Comparison of ENCODE assay signal across 8 mouse cellular contexts in genomic region chr13:14629726-14630641, GRCm38 (mm10). TPM values are rescaled to one million over a fixed set of nuclear protein-coding genes. Genes with fewer than 3 reads are reported as not detected.
A peak's percentile ranks its signal among the peaks of the same experiment; 100 is the strongest.
DNase-seq lines count a peak whose midpoint lies in the region; ATAC-seq and TF ChIP-seq lines count a peak whose summit lies in the region.

Gene AW209491, plus strand, starts transcription at chr13:14630154.

- H3K36me3 ChIP-seq in C2C12 (ENCODE audit: control insufficient read depth, insufficient read depth) (peaks cover 32% of the 10 kb centered on the region), myocyte (ENCODE audit: control insufficient read depth, insufficient read depth) (peaks cover 31% of the 10 kb centered on the region)
- H3K36me3 ChIP-seq in erythroblast, embryonic 14.5 days (ENCODE audit: control insufficient read depth), result peaks cover 40% of the 10 kb centered on the region
- peaks cover 10% of the 10 kb centered on the region for H3K36me3 ChIP-seq in heart, embryonic 11.5 days (ENCODE audit: control insufficient read depth, insufficient read depth, low read length)
- H3K36me3 ChIP-seq in kidney, embryonic 16.5 days (ENCODE audit: insufficient read depth, low read length), result peaks cover 22% of the 10 kb centered on the region
- H3K36me3 ChIP-seq in liver, adult 2 months (ENCODE audit: control insufficient read depth, insufficient read depth, low read length), result peaks cover 20% of the 10 kb centered on the region
- 0 out of 2 replicates have a peak, but pooled peaks cover 5% of the 10 kb centered on the region for H3K36me3 ChIP-seq in splenic B cell, adult 2 months (ENCODE audit: control insufficient read depth, insufficient read depth, low read length, poor library complexity, severe bottlenecking)

- H3K27ac ChIP-seq in heart, embryonic 11.5 days (ENCODE audit: low read depth, low read length), result peak within 1 kb of the TSS; percentile 75
- peak within 1 kb of the TSS; percentile 86 for H3K27ac ChIP-seq in kidney, embryonic 16.5 days (ENCODE audit: low read length)
- peak within 1 kb of the TSS; percentile 43 for H3K27ac ChIP-seq in liver, adult 2 months (replicated peaks; ENCODE audit: insufficient read depth, low read depth, low read length)

- H3ac ChIP-seq in C2C12 (ENCODE audit: control insufficient read depth, insufficient read length, low read depth) (peak within 1 kb of the TSS; percentile 74), myocyte (ENCODE audit: control insufficient read depth, insufficient read length) (peak within 1 kb of the TSS; percentile 20)

- DNase-seq in brain, embryonic 14.5 days (ENCODE audit: low read depth), result peak; percentile 98
- DNase-seq in liver, adult 2 months (ENCODE audit: extremely low read depth, low read depth, low spot score), result peak; percentile 93
- DNase-seq in splenic B cell, adult 2 months (ENCODE audit: low read depth, low spot score), result peak; percentile 94

- ATAC-seq in heart, embryonic 11.5 days (replicated peaks; ENCODE audit: insufficient number of reproducible peaks, low FRiP score, low TSS enrichment), result peak; percentile 94
- peak; percentile 98 for ATAC-seq in kidney, embryonic 16.5 days (ENCODE audit: low FRiP score, low TSS enrichment)

- peak within 1 kb of the TSS; percentile 78 for H3K4me2 ChIP-seq in heart, embryonic 11.5 days
- H3K4me2 ChIP-seq in kidney, embryonic 16.5 days (replicated peaks; ENCODE audit: low read depth, low read length), result peak within 1 kb of the TSS; percentile 67
- peak within 1 kb of the TSS; percentile 76 for H3K4me2 ChIP-seq in myocyte (ENCODE audit: low read depth)

- H3K4me1 ChIP-seq in erythroblast, embryonic 14.5 days (ENCODE audit: control insufficient read depth), result peaks cover 13% of the 10 kb centered on the region
- H3K4me1 ChIP-seq in heart, embryonic 11.5 days (ENCODE audit: control insufficient read depth, insufficient read depth, low read length), result no peaks in the 10 kb centered on the region; the same call in 1 of the 2 replicates
- H3K4me1 ChIP-seq in kidney, embryonic 16.5 days (ENCODE audit: insufficient read depth, low read length), result peaks cover 13% of the 10 kb centered on the region
- no peaks in the 10 kb centered on the region; the same call in 1 of the 2 replicates for H3K4me1 ChIP-seq in liver, adult 2 months (ENCODE audit: control insufficient read depth, insufficient read depth, low read length)

- H3K9me3 ChIP-seq in erythroblast, embryonic 14.5 days (ENCODE audit: control insufficient read depth, low read length), result no peaks in the 10 kb centered on the region
- H3K9me3 ChIP-seq in heart, embryonic 11.5 days (replicated peaks; ENCODE audit: control insufficient read depth, low read length), result no peaks in the 10 kb centered on the region
- no peaks in the 10 kb centered on the region for H3K9me3 ChIP-seq in kidney, embryonic 16.5 days (ENCODE audit: low read length)

- TF ChIP-seq POLR2A in brain, embryonic 14.5 days (IDR thresholded peaks at IDR 0.05; ENCODE audit: borderline replicate concordance, extremely low read depth, insufficient read depth, insufficient read length, poor library complexity, severe bottlenecking), result peak; percentile 71; the same call in 1 of the 2 replicates
- peak; percentile 64; the same call in 1 of the 2 replicates for TF ChIP-seq POLR2A in liver, adult 2 months (IDR thresholded peaks at IDR 0.05; ENCODE audit: extremely low read depth, insufficient read depth, low read length)
- TF ChIP-seq POLR2A in myocyte (IDR thresholded peaks at IDR 0.05; ENCODE audit: insufficient read length, low read depth), result peak; percentile 90

- H3K27me3 ChIP-seq in C2C12 (ENCODE audit: control insufficient read depth, insufficient read depth, insufficient read length), result no peaks in the 10 kb centered on the region
- H3K27me3 ChIP-seq in erythroblast, embryonic 14.5 days (ENCODE audit: control insufficient read depth), result no peaks in the 10 kb centered on the region
- no peaks in the 10 kb centered on the region for H3K27me3 ChIP-seq in heart, embryonic 11.5 days (ENCODE audit: control insufficient read depth, insufficient read depth, low read length)
- H3K27me3 ChIP-seq in kidney, embryonic 16.5 days (ENCODE audit: insufficient read depth, low read length), result no peaks in the 10 kb centered on the region
- H3K27me3 ChIP-seq in liver, adult 2 months (ENCODE audit: control insufficient read depth, insufficient read depth, low read length), result no peaks in the 10 kb centered on the region
- no peaks in the 10 kb centered on the region for H3K27me3 ChIP-seq in myocyte (ENCODE audit: control insufficient read depth, insufficient read depth, insufficient read length)
- no peaks in the 10 kb centered on the region for H3K27me3 ChIP-seq in splenic B cell, adult 2 months (ENCODE audit: control insufficient read depth, insufficient read depth, low read length, poor library complexity, severe bottlenecking)

- peaks cover 13% of the 10 kb centered on the region for H3K79me2 ChIP-seq in C2C12 (ENCODE audit: control insufficient read depth, insufficient read depth)
- no peaks in the 10 kb centered on the region for H3K79me2 ChIP-seq in liver, adult 2 months (ENCODE audit: control insufficient read depth, insufficient read depth, low read length)
- H3K79me2 ChIP-seq in myocyte (ENCODE audit: control insufficient read depth, insufficient read depth), result peaks cover 11% of the 10 kb centered on the region

- WGBS in heart, embryonic 11.5 days (ENCODE audit: insufficient replicate concordance), result 1% methylated on average over 29 of the region's 29 CpGs
- whole genome bisulfite sequencing in kidney, embryonic 16.5 days, result under 1% methylated on average over 29 of the region's 29 CpGs
- under 1% methylated on average over 29 of the region's 29 CpGs for WGBS in liver, adult 2 months

- no peak for TF ChIP-seq CTCF in C2C12 (IDR thresholded peaks at IDR 0.05; ENCODE audit: control insufficient read depth, insufficient read depth, insufficient read length)
- TF ChIP-seq CTCF in brain, embryonic 14.5 days (IDR thresholded peaks at IDR 0.05; ENCODE audit: borderline replicate concordance, extremely low read depth, insufficient read depth, insufficient read length), result 0 out of 2 replicates have a peak, but pooled peaks have one; percentile 21
- TF ChIP-seq CTCF in liver, adult 2 months (IDR thresholded peaks at IDR 0.05; ENCODE audit: low read depth, low read length), result no peak

- H3K9ac ChIP-seq in heart, embryonic 11.5 days (ENCODE audit: low read depth, low read length), result peak within 1 kb of the TSS; percentile 81
- H3K9ac ChIP-seq in kidney, embryonic 16.5 days (replicated peaks; ENCODE audit: low read length), result peak within 1 kb of the TSS; percentile 80
- peak within 1 kb of the TSS; percentile 77 for H3K9ac ChIP-seq in liver, adult 2 months (ENCODE audit: low read depth, low read length)

- H3K79me3 ChIP-seq in C2C12 (ENCODE audit: low read depth), result peaks cover 2% of the 10 kb centered on the region

- peak within 1 kb of the TSS; percentile 48 for H3K4me3 ChIP-seq in C2C12 (ENCODE audit: insufficient read depth, poor library complexity, severe bottlenecking)
- H3K4me3 ChIP-seq in erythroblast, embryonic 14.5 days (replicated peaks), result peak within 1 kb of the TSS; percentile 64
- peak within 1 kb of the TSS; percentile 65 for H3K4me3 ChIP-seq in heart, embryonic 11.5 days (ENCODE audit: low read depth, low read length)
- H3K4me3 ChIP-seq in kidney, embryonic 16.5 days (ENCODE audit: low read length), result peak within 1 kb of the TSS; percentile 73
- H3K4me3 ChIP-seq in liver, adult 2 months (ENCODE audit: insufficient read depth, low read depth, low read length), result peak within 1 kb of the TSS; percentile 71
- peak within 1 kb of the TSS; percentile 85 for H3K4me3 ChIP-seq in myocyte

TF ChIP-seq in C2C12, 6 proteins besides CTCF, POLR2A, EP300 and RAD21:
- TF ChIP-seq CEBPB (IDR thresholded peaks at IDR 0.05; ENCODE audit: low read depth), result no peak
- TF ChIP-seq MYOD1 (IDR thresholded peaks at IDR 0.05; ENCODE audit: control insufficient read depth, insufficient read length, low read depth), result no peak
- no peak for TF ChIP-seq FOSL1 (IDR thresholded peaks at IDR 0.05; ENCODE audit: insufficient read depth, low read length, poor library complexity, severe bottlenecking)
- TF ChIP-seq USF1 (IDR thresholded peaks at IDR 0.05; ENCODE audit: low read depth), result no peak
- TF ChIP-seq MYOG (IDR thresholded peaks at IDR 0.05; ENCODE audit: control insufficient read depth, extremely low read depth, insufficient read length), result no peak
- TF ChIP-seq MAX (IDR thresholded peaks at IDR 0.05), result no peak

TF ChIP-seq in myocyte, 11 proteins besides CTCF, POLR2A, EP300 and RAD21:
- peak in 1 of 3 experiments; percentile 32 for TF ChIP-seq MYOG (IDR thresholded peaks at IDR 0.05; ENCODE audit: control insufficient read depth in 1 of 3, insufficient read depth in 1 of 3, insufficient read length in 2 of 3, low read depth in 2 of 3)
- TF ChIP-seq CEBPB (IDR thresholded peaks at IDR 0.05; ENCODE audit: insufficient read depth, poor library complexity, severe bottlenecking), result peak; percentile 46; the same call in 1 of the 2 replicates
- peak; percentile 99 for TF ChIP-seq POLR2AphosphoS2 (IDR thresholded peaks at IDR 0.05; ENCODE audit: insufficient read length, low read depth)
- no peak for TF ChIP-seq MYOD1 (IDR thresholded peaks at IDR 0.05; ENCODE audit: control insufficient read depth in 1 of 3, insufficient read length in 2 of 3, low read depth in 2 of 3)
- TF ChIP-seq MAX (IDR thresholded peaks at IDR 0.05; ENCODE audit: low read depth), result no peak
- no peak for TF ChIP-seq USF1 (IDR thresholded peaks at IDR 0.05; ENCODE audit: low read depth)

RNA-seq across cellular contexts. Expression of gene AW209491, which starts in this region (rescaled TPM):
- polyA plus RNA-seq in C2C12 (2012; fragmentation: generic; extraction: Trizol) (5.9 TPM), myocyte (2012; fragmentation: generic; extraction: Trizol) (10.7 TPM)
- 16.5 and 16.8 TPM in 2 replicates for polyA plus RNA-seq in brain, embryonic 14.5 days (2012; rRNA removed)
- polyA plus RNA-seq in erythroblast, embryonic 14.5 days (2012), result 0.02 and 0.04 TPM in 2 replicates
- polyA plus RNA-seq in heart, embryonic 11.5 days (2014; fragmentation: Nextera tagmentation; extraction: Ambion mirVana), result 19.3 and 19.5 TPM in 2 replicates
- polyA plus RNA-seq in kidney, embryonic 16.5 days (2015; fragmentation: Nextera tagmentation; extraction: Ambion mirVana), result 28.0 and 28.9 TPM in 2 replicates
- total RNA-seq in liver, adult 2 months (2014; rRNA removed), result 7.3 and 8.9 TPM in 2 replicates
- polyA plus RNA-seq in liver, adult 2 months (2012; rRNA removed), result 5.1 and 5.3 TPM in 2 replicates

Comparison
In these comparisons a context has a peak if more than half of its experiments do, and no peak if none do; other contexts are left out.
1. Peak in every context shown above with its lines: DNase-seq, ATAC-seq, H3K4me3 ChIP-seq and H3K27ac ChIP-seq.